Mouse (Mus musculus): ENCODE data around the gene Cox19.

- TF ChIP-seq GATA1 (IDR thresholded peaks at IDR 0.05; ENCODE audit: low read length) (no peak), TAL1 (IDR thresholded peaks at IDR 0.05; ENCODE audit: low read length) (no peak)
Measured at GRCm38 (mm10) chr5:139317751-139318504, 33.3 kb downstream of the Cox19 start.
